Mouse (Mus musculus) stomach, postnatal 0 days (tissue): ENCODE measurements at regions not wholly inside any gene's neighbourhood (a gene's known extent, or its start where the extent isn't known, plus 50 kb on each side); places are given as distances from the start of the nearest gene placed in this dataset.

ENCODE experiments used
- CTCF ChIP-seq: IDR thresholded peaks from 2 replicates; pipeline ENCODE4 v1.5.1; 2016; ENCODE audit warnings: antibody characterized with exemption, low read depth, mild to moderate bottlenecking, moderate library complexity
- EP300 ChIP-seq: optimal IDR thresholded peaks from 2 replicates; pipeline ENCODE3; 2016; ENCODE audit warnings: antibody characterized with exemption

- TF ChIP-seq EP300 (no peak), CTCF (no peak)
Observed at GRCm38 (mm10) chr4:92921386-92922040, 413.8 kb downstream of the Tusc1 start.
